Mouse (Mus musculus): ENCODE results near the gene Ngfr.

DNA sequence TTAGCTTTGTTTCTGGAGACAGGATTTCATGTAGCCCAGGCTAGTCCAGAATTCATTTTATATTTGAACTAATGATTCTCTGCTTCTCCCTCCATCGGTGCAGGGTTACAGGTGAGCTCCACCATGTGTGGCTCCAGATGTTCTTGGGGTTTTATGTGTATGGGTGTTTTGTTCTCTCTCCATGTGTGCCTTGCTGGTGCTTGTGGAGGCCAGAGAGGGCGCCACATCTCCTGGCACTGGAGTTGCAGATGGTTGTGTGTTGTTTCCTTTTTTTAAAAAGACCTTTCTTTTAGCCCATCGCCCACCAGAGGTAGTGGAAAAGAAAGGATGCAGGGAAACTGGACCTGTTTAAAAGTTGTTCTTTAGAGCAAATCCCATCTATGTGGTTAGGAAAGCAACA, 59.3 kb downstream of the Ngfr start:
- TF ChIP-seq POLR2AphosphoS2 (IDR thresholded peaks at IDR 0.05; ENCODE audit: insufficient read length, low read depth), result no peak
- TF ChIP-seq POLR2A (IDR thresholded peaks at IDR 0.05; ENCODE audit: insufficient read length, low read depth), result no peak
- TF ChIP-seq E2F4 (IDR thresholded peaks at IDR 0.05; ENCODE audit: insufficient read depth), result no peak
- TF ChIP-seq MAX (IDR thresholded peaks at IDR 0.05; ENCODE audit: low read depth), result no peak
- no peak for TF ChIP-seq SRF (IDR thresholded peaks at IDR 0.05; ENCODE audit: control insufficient read depth, insufficient read length, low read depth)
- no peak for TF ChIP-seq CEBPB (IDR thresholded peaks at IDR 0.05; ENCODE audit: insufficient read depth, poor library complexity, severe bottlenecking)
- no peak for TF ChIP-seq MYOG (IDR thresholded peaks at IDR 0.05; ENCODE audit: control insufficient read depth in 1 of 3, insufficient read depth in 1 of 3, insufficient read length in 2 of 3, low read depth in 2 of 3)
- no peak for TF ChIP-seq TCF12 (IDR thresholded peaks at IDR 0.05; ENCODE audit: insufficient read depth, poor library complexity, severe bottlenecking)
- no peak for TF ChIP-seq USF1 (IDR thresholded peaks at IDR 0.05; ENCODE audit: low read depth)
